Mouse (Mus musculus) stomach, postnatal 0 days (tissue): Measurements from ENCODE around the gene Snd1. TPM values are rescaled to one million over a fixed set of nuclear protein-coding genes. Genes with fewer than 3 reads are reported as not detected.

Experiments used
- ATAC-seq: fragments of 200-750 bp; cut with Nextera tagmentation; 2 replicates; pipeline ENCODE4 v1.8.0; 2017; ENCODE audit not compliant: low FRiP score, low TSS enrichment
- DNase-seq: peaks from one replicate; pipeline ENCODE4 v3.0.0-alpha.2; 2016; ENCODE audit warnings: low spot score
- H3K27ac ChIP-seq: fragments of 300-500 bp; sonication (generic); replicated peaks from 2 replicates; pipeline ENCODE4 v1.5.1; 2014; ENCODE audit warnings: mild to moderate bottlenecking, control low read depth
- H3K27me3 ChIP-seq: fragments of 300-500 bp; sonication (generic); 2 replicates; pipeline ENCODE4 v1.6.1; 2014; ENCODE audit warnings: low read length; ENCODE audit not compliant: control insufficient read depth, insufficient read depth
- H3K36me3 ChIP-seq: fragments of 300-500 bp; sonication (generic); 2 replicates; pipeline ENCODE4 v1.6.1; 2014; ENCODE audit warnings: low read length, mixed read lengths; ENCODE audit not compliant: control insufficient read depth, insufficient read depth
- H3K4me1 ChIP-seq: fragments of 300-500 bp; sonication (generic); replicated peaks from 2 replicates; pipeline ENCODE4 v1.6.1; 2014; ENCODE audit warnings: antibody characterized with exemption; ENCODE audit not compliant: control insufficient read depth, insufficient read depth
- H3K4me2 ChIP-seq: fragments of 300-500 bp; sonication (generic); replicated peaks from 2 replicates; pipeline ENCODE4 v1.6.1; 2014; ENCODE audit warnings: low read depth, mild to moderate bottlenecking, control low read depth, moderate library complexity
- H3K4me3 ChIP-seq: fragments of 300-500 bp; sonication (generic); 2 replicates; pipeline ENCODE4 v1.5.1; 2014; ENCODE audit warnings: low read depth, low read length, control low read depth
- H3K9ac ChIP-seq: fragments of 300-500 bp; sonication (generic); 2 replicates; pipeline ENCODE4 v1.6.1; 2014; ENCODE audit warnings: mild to moderate bottlenecking, low read length, control low read depth, mixed read lengths
- H3K9me3 ChIP-seq: fragments of 300-500 bp; sonication (generic); 2 replicates; pipeline ENCODE4 v1.6.1; 2016; ENCODE audit warnings: low read length; ENCODE audit not compliant: control insufficient read depth
- CTCF ChIP-seq: IDR thresholded peaks from 2 replicates; pipeline ENCODE4 v1.5.1; 2016; ENCODE audit warnings: antibody characterized with exemption, low read depth, mild to moderate bottlenecking, moderate library complexity
- EP300 ChIP-seq: optimal IDR thresholded peaks from 2 replicates; pipeline ENCODE3; 2016; ENCODE audit warnings: antibody characterized with exemption
- WGBS: fragments of 180-500 bp; shearing (Covaris S2); extraction: QIAGEN DNeasy Blood & Tissue Kit; methylation state at CpG from one replicate; pipeline ENCODE4 v1.1.7; 2014; 5-methylcytosine and 5-hydroxymethylcytosine counted together
- polyA plus RNA-seq: library from polyadenylated mRNA; unstranded; fragments of >200 nt; fragmentation: Nextera tagmentation; extraction: Ambion mirVana; gene quantifications from 2 replicates; pipeline ENCODE4 v1.2.1, GENCODE M21; 2015

The Snd1 gene
- polyA plus RNA-seq, 1 experiment from 2014 or later = 81.3 TPM

DNA sequence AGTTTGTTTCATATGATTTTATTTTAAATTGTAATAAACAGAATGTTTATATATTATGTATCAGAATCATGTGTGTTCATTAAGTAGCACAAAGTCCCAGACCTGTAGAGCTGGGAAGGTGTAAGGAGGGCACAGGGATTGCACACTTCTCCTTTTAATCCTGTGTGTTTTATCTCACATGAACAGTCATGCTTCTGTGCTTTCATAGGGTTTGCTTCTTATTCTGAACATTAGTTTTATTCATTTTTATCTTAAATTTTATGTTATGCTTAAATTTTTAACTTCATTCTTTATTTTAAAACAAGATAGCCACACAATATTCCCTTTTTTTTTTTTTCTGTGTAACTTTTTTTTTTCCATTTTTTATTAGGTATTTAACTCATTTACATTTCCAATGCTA, 170.3 kb downstream of the Snd1 start:
- no peak for TF ChIP-seq CTCF
- no peak for TF ChIP-seq EP300
- H3K9ac ChIP-seq = no peak overlapping the region
- ATAC-seq (no peak), DNase-seq (no peak)
- no peak overlapping the region for H3K27ac ChIP-seq
- no peaks in the 10 kb centered on the region for H3K9me3 ChIP-seq
- no peaks in the 10 kb centered on the region for H3K36me3 ChIP-seq
- H3K27me3 ChIP-seq = no peaks in the 10 kb centered on the region
- no peak overlapping the region for H3K4me3 ChIP-seq
- H3K4me1 ChIP-seq = no peaks in the 10 kb centered on the region
- H3K4me2 ChIP-seq = no peak overlapping the region

DNA sequence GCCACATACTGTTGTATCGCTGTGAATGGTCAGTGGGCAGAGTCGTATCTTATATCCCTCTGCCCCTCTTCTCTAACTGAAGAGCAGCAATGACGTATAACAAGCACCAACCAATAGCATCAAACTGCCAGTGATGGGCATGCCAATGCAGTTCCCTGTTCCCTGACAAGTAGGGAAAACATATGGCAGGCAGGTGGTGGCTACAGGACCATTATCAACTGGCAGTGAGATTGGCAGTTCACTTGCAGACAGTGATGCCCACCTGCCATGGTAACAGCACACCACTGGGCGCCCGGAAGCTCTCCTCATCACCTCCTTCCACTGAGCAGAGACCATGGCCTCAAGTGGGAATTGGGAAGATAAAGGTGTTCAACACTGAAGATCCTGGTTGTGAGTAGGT, 181.6 kb downstream of the Snd1 start:
- Histone ChIP-seq H3K4me2 (no peak overlapping the region), H3K4me3 (no peak overlapping the region), H3K27me3 (no peaks in the 10 kb centered on the region), H3K4me1 (no peaks in the 10 kb centered on the region), H3K9me3 (no peaks in the 10 kb centered on the region), H3K27ac (no peak overlapping the region), H3K36me3 (no peaks in the 10 kb centered on the region), H3K9ac (no peak overlapping the region)
- DNase-seq = no peak
- no peak for ATAC-seq
- WGBS = 97% methylated on average over 5 of the region's 5 CpGs
- no peak for TF ChIP-seq CTCF
- no peak for TF ChIP-seq EP300

DNA sequence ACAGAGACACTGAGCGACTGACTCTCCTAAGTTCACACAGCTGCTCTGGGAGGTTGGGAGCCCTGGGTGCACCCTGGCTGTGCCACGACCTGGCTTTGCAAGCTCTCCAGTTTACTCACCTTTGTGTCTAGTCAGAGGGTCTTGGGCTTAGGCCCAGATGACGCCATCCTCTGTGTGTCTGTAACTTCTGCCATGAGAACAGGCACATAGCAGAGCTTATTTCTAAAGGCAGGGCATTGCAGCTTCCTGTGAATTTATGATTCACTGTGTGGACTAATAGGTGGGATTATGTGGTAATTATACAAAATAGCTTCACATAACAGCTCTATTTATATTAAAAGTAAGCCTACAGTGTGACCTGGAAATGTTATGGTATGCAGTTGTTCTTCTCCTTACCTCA, 188.1 kb downstream of the Snd1 start:
- DNase-seq = no peak
- TF ChIP-seq CTCF = no peak
- no peak for TF ChIP-seq EP300
- Histone ChIP-seq H3K4me2 (no peak overlapping the region), H3K36me3 (no peaks in the 10 kb centered on the region), H3K9me3 (no peaks in the 10 kb centered on the region), H3K4me3 (no peak overlapping the region), H3K27ac (no peak overlapping the region), H3K9ac (no peak overlapping the region), H3K27me3 (no peaks in the 10 kb centered on the region), H3K4me1 (no peaks in the 10 kb centered on the region)
- ATAC-seq = no peak
- 67% methylated on average over 3 of the region's 3 CpGs for WGBS

GRCm38 (mm10) chr6:28663670-28664069, 188.7 kb downstream of the Snd1 start:
- Histone ChIP-seq H3K4me3 (no peak overlapping the region), H3K27ac (no peak overlapping the region), H3K9ac (no peak overlapping the region), H3K4me1 (no peaks in the 10 kb centered on the region), H3K27me3 (no peaks in the 10 kb centered on the region), H3K4me2 (no peak overlapping the region), H3K9me3 (no peaks in the 10 kb centered on the region), H3K36me3 (no peaks in the 10 kb centered on the region)
- TF ChIP-seq CTCF (no peak), EP300 (no peak)
- WGBS = 86% methylated on average over 5 of the region's 5 CpGs
- ATAC-seq = no peak
- no peak for DNase-seq

DNA sequence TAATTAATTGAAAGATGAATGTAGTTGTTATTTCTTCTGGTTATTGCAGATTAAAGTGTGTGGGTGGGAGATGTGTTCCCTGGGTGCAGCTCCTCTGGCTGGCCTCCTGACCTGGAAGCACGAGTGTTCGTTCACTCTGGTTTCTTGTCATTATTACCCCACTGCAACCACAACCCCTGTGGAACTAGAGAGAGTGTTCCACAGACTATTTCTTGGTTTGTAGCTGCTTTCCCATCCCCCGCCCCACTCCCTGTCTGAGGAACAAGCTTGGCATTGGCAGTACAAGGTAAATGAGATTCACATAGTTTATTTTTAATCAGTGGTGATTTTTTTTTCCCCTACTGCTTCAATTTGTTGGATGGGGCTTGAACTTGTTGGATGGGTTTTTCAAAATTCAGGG, 189.8 kb downstream of the Snd1 start:
- no peak overlapping the region for H3K9ac ChIP-seq
- TF ChIP-seq EP300 = no peak
- TF ChIP-seq CTCF = no peak
- H3K27me3 ChIP-seq = no peaks in the 10 kb centered on the region
- H3K4me1 ChIP-seq = no peaks in the 10 kb centered on the region
- no peak for ATAC-seq
- 71% methylated on average over 3 of the region's 3 CpGs for WGBS
- no peaks in the 10 kb centered on the region for H3K9me3 ChIP-seq
- no peak overlapping the region for H3K4me3 ChIP-seq
- no peak for DNase-seq
- H3K4me2 ChIP-seq = no peak overlapping the region
- no peaks in the 10 kb centered on the region for H3K36me3 ChIP-seq
- no peak overlapping the region for H3K27ac ChIP-seq

DNA sequence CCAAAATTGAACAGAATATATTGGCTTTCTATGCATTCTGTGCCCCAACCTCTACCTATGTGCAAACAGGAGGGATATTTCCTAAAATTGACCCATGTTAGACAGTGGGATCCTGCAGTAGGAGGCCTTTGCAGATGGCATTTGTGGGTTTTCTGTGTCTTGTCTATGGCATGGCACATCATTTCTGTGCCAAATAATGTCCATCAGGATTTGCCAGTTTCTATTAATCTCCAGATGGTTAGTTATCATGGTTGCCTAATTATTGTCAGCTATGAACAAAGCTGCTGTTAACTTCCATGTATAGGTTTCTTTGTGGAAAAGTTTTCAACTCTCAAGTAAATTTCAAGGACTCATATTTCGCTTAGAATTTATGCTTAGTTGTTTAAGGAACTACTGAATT, 192.6 kb downstream of the Snd1 start:
- DNase-seq (no peak), ATAC-seq (no peak)
- Histone ChIP-seq H3K4me3 (no peak overlapping the region), H3K36me3 (no peaks in the 10 kb centered on the region), H3K27me3 (no peaks in the 10 kb centered on the region), H3K27ac (no peak overlapping the region), H3K4me1 (no peaks in the 10 kb centered on the region), H3K4me2 (no peak overlapping the region), H3K9me3 (no peaks in the 10 kb centered on the region), H3K9ac (no peak overlapping the region)
- TF ChIP-seq CTCF = no peak
- no peak for TF ChIP-seq EP300
- 98% methylated on average over 1 of the region's 1 CpGs for WGBS
